Mouse (Mus musculus) CH12.LX (cell line): ENCODE measurements at regions not wholly inside any gene's neighbourhood (a gene's known extent, or its start where the extent isn't known, plus 50 kb on each side); places are given as distances from the start of the nearest gene placed in this dataset.

ENCODE experiments used
- DNase-seq: peaks from one replicate; pipeline ENCODE4 v3.0.0-alpha.2; 2013; ENCODE audit errors: extremely low read depth
- H3K27ac ChIP-seq: 2 replicates; pipeline ENCODE4 v1.5.1; 2012; ENCODE audit warnings: low read depth, mild to moderate bottlenecking, control low read depth, moderate library complexity; ENCODE audit not compliant: insufficient read depth
- H3K27me3 ChIP-seq: replicated peaks from 2 replicates; pipeline ENCODE3; 2012; ENCODE audit warnings: inconsistent platforms
- H3K36me3 ChIP-seq, 2 experiments: replicated peaks in 1 of 2; 2 replicates each; pipeline versions ENCODE3 to v1.6.1; 2012; ENCODE audit warnings: inconsistent platforms in 1 of 2, low read length in 1 of 2, mild to moderate bottlenecking in 1 of 2, mixed read lengths in 1 of 2, moderate library complexity in 1 of 2; ENCODE audit not compliant: control insufficient read depth in 1 of 2, insufficient read depth in 1 of 2
- H3K4me1 ChIP-seq, 2 experiments: 2 replicates each; pipeline ENCODE4 v1.6.1; 2012; ENCODE audit warnings: inconsistent platforms in 1 of 2, moderate library complexity in 1 of 2; ENCODE audit not compliant: insufficient read depth in 2 of 2, control insufficient read depth in 1 of 2
- H3K4me2 ChIP-seq: 2 replicates; pipeline ENCODE4 v1.6.1; 2012; ENCODE audit warnings: low read depth, mild to moderate bottlenecking, control low read depth; ENCODE audit not compliant: poor library complexity, insufficient read depth, severe bottlenecking
- H3K4me3 ChIP-seq, 3 experiments: fragments of 150-350 bp in 1 of 3; sonication (generic) in 1 of 3; replicated peaks in 1 of 3; 2 replicates each; pipeline versions ENCODE3 to v1.5.1; 2011 to 2012; ENCODE audit warnings: low read depth in 2 of 3, low read length in 2 of 3, mild to moderate bottlenecking in 2 of 3, moderate library complexity in 2 of 3, control low read depth in 1 of 3, improper control_type of control experiment in 1 of 3, inconsistent platforms in 1 of 3, mixed read lengths in 1 of 3; ENCODE audit not compliant: poor library complexity in 1 of 3
- H3K79me2 ChIP-seq: replicated peaks from 2 replicates; pipeline ENCODE4 v1.6.1; 2012; ENCODE audit warnings: mild to moderate bottlenecking, moderate library complexity; ENCODE audit not compliant: control insufficient read depth, poor library complexity, insufficient read depth, severe bottlenecking; ENCODE audit errors: extremely low read depth
- H3K9ac ChIP-seq: 2 replicates; pipeline ENCODE4 v1.6.1; 2012; ENCODE audit warnings: low read depth, mild to moderate bottlenecking, control low read depth, moderate library complexity; ENCODE audit not compliant: insufficient read depth
- H3K9me3 ChIP-seq: replicated peaks from 2 replicates; pipeline ENCODE3; 2012; ENCODE audit warnings: low read length, inconsistent platforms, mixed read lengths
- BHLHE40 ChIP-seq: IDR thresholded peaks from 2 replicates; pipeline ENCODE4 v1.6.1; 2011; ENCODE audit warnings: mild to moderate bottlenecking, low read depth, low read length, improper control_type of control experiment
- CHD1 ChIP-seq: IDR thresholded peaks from 2 replicates; pipeline ENCODE4 v1.6.1; 2012; ENCODE audit warnings: low read depth, low read length, improper control_type of control experiment, inconsistent platforms
- CHD2 ChIP-seq: IDR thresholded peaks from 2 replicates; pipeline ENCODE4 v1.6.1; 2011; ENCODE audit warnings: low read length, improper control_type of control experiment
- CTCF ChIP-seq, 2 experiments: IDR thresholded peaks in 1 of 2; conservative IDR thresholded peaks in 1 of 2; 2 replicates each; pipeline ENCODE4 v1.5.1; 2011 to 2012; ENCODE audit warnings: low read depth in 2 of 2, low read length in 2 of 2, improper control_type of control experiment in 1 of 2, inconsistent platforms in 1 of 2, mild to moderate bottlenecking in 1 of 2, moderate library complexity in 1 of 2
- E2F4 ChIP-seq: IDR thresholded peaks from 2 replicates; pipeline ENCODE4 v1.6.1; 2011; ENCODE audit warnings: low read depth, low read length, improper control_type of control experiment; ENCODE audit not compliant: insufficient replicate concordance
- ELF1 ChIP-seq: IDR thresholded peaks from 2 replicates; pipeline ENCODE4 v1.6.1; 2014; ENCODE audit warnings: low read depth, mild to moderate bottlenecking, inconsistent platforms, low read length, improper control_type of control experiment
- ETS1 ChIP-seq: conservative IDR thresholded peaks from 2 replicates; pipeline ENCODE4 v1.6.1; 2012; ENCODE audit warnings: low read depth, mild to moderate bottlenecking, inconsistent platforms, low read length, improper control_type of control experiment, moderate library complexity
- HCFC1 ChIP-seq: IDR thresholded peaks from 2 replicates; pipeline ENCODE4 v1.6.1; 2012; ENCODE audit warnings: low read depth, mild to moderate bottlenecking, inconsistent platforms, low read length, improper control_type of control experiment
- KAT2A ChIP-seq: IDR thresholded peaks from 2 replicates; pipeline ENCODE4 v1.6.1; 2012; ENCODE audit warnings: low read length, improper control_type of control experiment, inconsistent platforms; ENCODE audit not compliant: insufficient replicate concordance
- MAX ChIP-seq: IDR thresholded peaks from 2 replicates; pipeline ENCODE4 v1.6.1; 2011; ENCODE audit warnings: low read length, improper control_type of control experiment
- MEF2A ChIP-seq: IDR thresholded peaks from 2 replicates; pipeline ENCODE4 v1.6.1; 2014; ENCODE audit warnings: low read depth, mild to moderate bottlenecking, inconsistent platforms, low read length, improper control_type of control experiment, borderline replicate concordance
- MXI1 ChIP-seq: IDR thresholded peaks from 2 replicates; pipeline ENCODE4 v1.6.1; 2011; ENCODE audit warnings: mild to moderate bottlenecking, low read depth, low read length, improper control_type of control experiment
- MYC ChIP-seq: IDR thresholded peaks from 2 replicates; pipeline ENCODE4 v1.6.1; 2011; ENCODE audit warnings: low read depth, mild to moderate bottlenecking, improper control_type of control experiment, low read length
- POLR2AphosphoS2 ChIP-seq: IDR thresholded peaks from 2 replicates; pipeline ENCODE4 v1.6.1; 2011; ENCODE audit warnings: low read depth, low read length, improper control_type of control experiment
- RAD21 ChIP-seq: IDR thresholded peaks from 2 replicates; pipeline ENCODE4 v1.6.1; 2011; ENCODE audit warnings: low read depth, mild to moderate bottlenecking, low read length, improper control_type of control experiment, moderate library complexity
- RCOR1 ChIP-seq: conservative IDR thresholded peaks from 2 replicates; pipeline ENCODE4 v1.6.1; 2012; ENCODE audit warnings: low read depth, mild to moderate bottlenecking, inconsistent platforms, low read length, improper control_type of control experiment
- SMC3 ChIP-seq: IDR thresholded peaks from 2 replicates; pipeline ENCODE4 v1.6.1; 2011; ENCODE audit warnings: low read depth, low read length, improper control_type of control experiment
- UBTF ChIP-seq: IDR thresholded peaks from 2 replicates; pipeline ENCODE4 v1.6.1; 2012; ENCODE audit warnings: low read depth, mild to moderate bottlenecking, inconsistent platforms, low read length, improper control_type of control experiment, moderate library complexity
- ZNF384 ChIP-seq: IDR thresholded peaks from 2 replicates; pipeline ENCODE4 v1.6.1; 2012; ENCODE audit warnings: low read depth, low read length, improper control_type of control experiment, inconsistent platforms
- dilution Hi-C: fragments of 300-500 bp; cut with MboI; formaldehyde crosslinking; loops from 2 replicates; pipeline ENCODE4 v1.14.3; 2020; ENCODE audit warnings: low sequenced_read_pairs; ENCODE audit not compliant: extremely low pct_unique_long_range_greater_than_20kb, extremely low pct_ligation_motif_present
- in situ Hi-C: fragments of 300-500 bp; cut with MboI; formaldehyde crosslinking; loops from 3 replicates; pipeline ENCODE4 v1.14.3; 2019; ENCODE audit warnings: low sequenced_read_pairs, low pct_ligation_motif_present, low pct_unique_long_range_greater_than_20kb, mixed read lengths

- dilution Hi-C loops (no loop called here), in situ Hi-C loops (no loop called here)
- Histone ChIP-seq H3K9me3 (no peaks in the 10 kb centered on the region), H3K27ac (no peak overlapping the region), H3K4me2 (no peak overlapping the region), H3K4me3 (no peak overlapping the region), H3K79me2 (no peaks in the 10 kb centered on the region), H3K36me3 (no peaks in the 10 kb centered on the region), H3K27me3 (no peaks in the 10 kb centered on the region), H3K4me1 (no peaks in the 10 kb centered on the region), H3K9ac (no peak overlapping the region)
- TF ChIP-seq KAT2A (no peak), POLR2AphosphoS2 (no peak), E2F4 (no peak)
- no peak for DNase-seq
Observed at GRCm38 (mm10) chr16:15368383-15369163, 51.3 kb downstream of the Gm21897 start.

- H3K27ac ChIP-seq: no peak overlapping the region
- no peak overlapping the region for H3K9ac ChIP-seq
- H3K4me1 ChIP-seq: no peaks in the 10 kb centered on the region
- H3K9me3 ChIP-seq: no peaks in the 10 kb centered on the region
- peak; percentile 52 for DNase-seq
- no peaks in the 10 kb centered on the region for H3K27me3 ChIP-seq
- in situ Hi-C loops (no loop called here), dilution Hi-C loops (no loop called here)
- no peak overlapping the region for H3K4me2 ChIP-seq
- no peaks in the 10 kb centered on the region for H3K79me2 ChIP-seq
- H3K4me3 ChIP-seq: no peak overlapping the region
- TF ChIP-seq CTCF (conservative IDR thresholded peaks at IDR 0.05 in 1 of 2, IDR thresholded peaks at IDR 0.05 in 1 of 2; ENCODE audit: low read depth in 2 of 2, low read length in 2 of 2) (peak; percentile 29 to 60; a peak in 3 of 4 replicates), ETS1 (no peak), MEF2A (no peak), RAD21 (peak; percentile 28), ZNF384 (peak; percentile 97), SMC3 (peak; percentile 45)
- TF ChIP-seq, all 38 proteins: peak for 4
- H3K36me3 ChIP-seq: no peaks in the 10 kb centered on the region
Observed at GRCm38 (mm10) chr16:15372844-15373243, 55.6 kb downstream of the Gm21897 start.

DNA sequence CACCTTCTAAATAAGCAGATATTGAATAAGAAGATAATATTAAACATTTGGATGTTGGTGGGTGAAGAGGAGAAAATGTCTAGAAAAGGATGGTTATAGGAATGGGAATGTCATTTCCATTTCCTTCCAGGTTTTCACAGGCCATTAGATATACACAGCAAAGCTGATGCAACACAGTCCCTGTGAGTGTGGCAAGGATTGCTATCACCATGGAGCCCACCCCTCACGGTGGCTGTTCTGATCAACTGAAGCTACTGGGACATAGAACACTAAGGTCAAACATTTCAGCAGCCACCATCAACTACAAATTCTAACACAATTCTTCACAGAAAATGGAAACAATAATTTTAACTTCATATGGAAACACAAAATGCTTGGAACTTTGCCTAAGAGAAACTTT lies 56.7 kb downstream of the Gm21897 start:
- Histone ChIP-seq H3K27me3 (no peaks in the 10 kb centered on the region), H3K4me2 (no peak overlapping the region), H3K4me3 (no peak overlapping the region), H3K9ac (no peak overlapping the region), H3K27ac (no peak overlapping the region), H3K9me3 (no peaks in the 10 kb centered on the region), H3K79me2 (no peaks in the 10 kb centered on the region), H3K36me3 (no peaks in the 10 kb centered on the region), H3K4me1 (no peaks in the 10 kb centered on the region)
- dilution Hi-C loops: no loop called here
- DNase-seq: no peak
- in situ Hi-C loops: no loop called here
- TF ChIP-seq MYC: no peak
- TF ChIP-seq UBTF: no peak
- TF ChIP-seq CHD2: no peak
- TF ChIP-seq CHD1: no peak
- TF ChIP-seq MAX: no peak
- TF ChIP-seq ZNF384: no peak
- no peak for TF ChIP-seq RCOR1
- no peak for TF ChIP-seq HCFC1
- TF ChIP-seq ELF1: no peak
- TF ChIP-seq BHLHE40: no peak
- no peak for TF ChIP-seq E2F4
- TF ChIP-seq MXI1: no peak
- no peak for TF ChIP-seq MEF2A
